Mouse (Mus musculus): ENCODE results near the gene Gas2l3.

Gas2l3 gene

GRCm38 (mm10) chr10:89443623-89444151 lies at the start of gene Gas2l3:
Gas2l3 (minus strand) TSS chr10:89443967.
- DNase-seq (ENCODE audit: low read depth, low spot score), result peak; percentile 78

- DNase-seq (ENCODE audit: low read depth, low spot score), result no peak
Measured at GRCm38 (mm10) chr10:89491321-89491720, 47.6 kb upstream of the Gas2l3 start.

GRCm38 (mm10) chr10:89490250-89490649 lies 46.5 kb upstream of the Gas2l3 start:
- no peak for DNase-seq (ENCODE audit: low read depth, low spot score)

- DNase-seq (ENCODE audit: low read depth, low spot score), result no peak
Measured at GRCm38 (mm10) chr10:89489459-89489858, 45.7 kb upstream of the Gas2l3 start.

GRCm38 (mm10) chr10:89486995-89487742 lies 43.4 kb upstream of the Gas2l3 start:
- peak; percentile 70 for DNase-seq (ENCODE audit: low read depth, low spot score)

- DNase-seq (ENCODE audit: low read depth, low spot score), result no peak
Measured at GRCm38 (mm10) chr10:89484907-89485306, 41.1 kb upstream of the Gas2l3 start.

GRCm38 (mm10) chr10:89483812-89484602 lies 40.2 kb upstream of the Gas2l3 start:
- no peak for DNase-seq (ENCODE audit: low read depth, low spot score)

GRCm38 (mm10) chr10:89483113-89483512 lies 39.3 kb upstream of the Gas2l3 start:
- DNase-seq (ENCODE audit: low read depth, low spot score), result no peak

- DNase-seq (ENCODE audit: low read depth, low spot score), result no peak
Measured at GRCm38 (mm10) chr10:89482142-89482681, 38.4 kb upstream of the Gas2l3 start.

GRCm38 (mm10) chr10:89481638-89482037 lies 37.9 kb upstream of the Gas2l3 start:
- DNase-seq (ENCODE audit: low read depth, low spot score), result no peak

- DNase-seq (ENCODE audit: low read depth, low spot score), result no peak
Measured at GRCm38 (mm10) chr10:89478766-89479165, 35.0 kb upstream of the Gas2l3 start.

- no peak for DNase-seq (ENCODE audit: low read depth, low spot score)
Measured at GRCm38 (mm10) chr10:89470596-89471353, 27.0 kb upstream of the Gas2l3 start.

GRCm38 (mm10) chr10:89464760-89465405 lies 21.1 kb upstream of the Gas2l3 start:
- no peak for DNase-seq (ENCODE audit: low read depth, low spot score)

- no peak for DNase-seq (ENCODE audit: low read depth, low spot score)
Measured at GRCm38 (mm10) chr10:89462890-89463289, 19.1 kb upstream of the Gas2l3 start.

GRCm38 (mm10) chr10:89461856-89462507 lies 18.2 kb upstream of the Gas2l3 start:
- peak; percentile 96 for DNase-seq (ENCODE audit: low read depth, low spot score)

GRCm38 (mm10) chr10:89460972-89461371 lies 17.2 kb upstream of the Gas2l3 start:
- DNase-seq (ENCODE audit: low read depth, low spot score), result no peak

- DNase-seq (ENCODE audit: low read depth, low spot score), result peak; percentile 87
Measured at GRCm38 (mm10) chr10:89458770-89459169, 15.0 kb upstream of the Gas2l3 start.

GRCm38 (mm10) chr10:89453794-89454193 lies 10.0 kb upstream of the Gas2l3 start:
- DNase-seq (ENCODE audit: low read depth, low spot score), result no peak

- no peak for DNase-seq (ENCODE audit: low read depth, low spot score)
Measured at GRCm38 (mm10) chr10:89453068-89453641, 9.4 kb upstream of the Gas2l3 start.

- no peak for DNase-seq (ENCODE audit: low read depth, low spot score)
Measured at GRCm38 (mm10) chr10:89450411-89450810, 6.6 kb upstream of the Gas2l3 start.
